Mouse (Mus musculus) lung, adult 2 months (tissue): Measurements from ENCODE around the gene Tmem243.

ENCODE experiments used
- CTCF ChIP-seq: fragments of 200-500 bp; IDR thresholded peaks from 2 replicates; pipeline ENCODE4 v1.5.1; 2011; ENCODE audit warnings: mild to moderate bottlenecking, low read length, control low read depth; ENCODE audit not compliant: insufficient read depth
- POLR2A ChIP-seq: fragments of 200-500 bp; IDR thresholded peaks from 2 replicates; pipeline ENCODE4 v1.6.1; 2011; ENCODE audit warnings: low read depth, mild to moderate bottlenecking, control low read depth, low read length, borderline replicate concordance; ENCODE audit errors: extremely low read depth

DNA sequence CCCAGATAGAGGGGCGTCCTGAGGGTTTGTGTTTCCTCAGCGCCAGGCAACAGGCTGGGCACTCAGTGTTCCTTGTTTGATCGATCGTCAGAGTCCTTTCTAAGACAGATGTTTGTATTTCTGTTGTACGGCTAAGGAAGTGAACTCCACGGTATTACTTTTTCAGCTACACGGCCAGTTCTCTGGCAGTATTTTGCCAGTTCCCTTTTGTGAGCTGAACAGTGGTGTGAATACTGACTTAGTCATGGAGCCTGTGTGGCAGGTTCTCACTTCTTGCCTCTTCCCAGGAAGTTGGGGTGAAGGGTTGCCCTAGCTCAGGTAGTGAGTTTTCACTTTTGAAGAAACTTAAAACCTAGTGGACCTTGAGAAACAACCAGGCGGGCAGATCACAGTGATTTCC is 3.5 kb downstream of the Tmem243 start:
- no peak for TF ChIP-seq CTCF
- no peak for TF ChIP-seq POLR2A
